ENCODE assay signal across 8 mouse cellular contexts in genomic region chr7:19668947-19669721, GRCm38 (mm10). TPM values are rescaled to one million over a fixed set of nuclear protein-coding genes. Genes with fewer than 3 reads are reported as not detected.
DNase-seq lines count a peak whose midpoint lies in the region; ATAC-seq lines count a peak whose summit lies in the region.

No protein-coding gene starts in this region.

- peak; percentile 94 for DNase-seq in Muller cell, postnatal 12 days (ENCODE audit: inconsistent ontology term)
- DNase-seq in cerebellum, adult 9-11 months, result peak; percentile 93
- DNase-seq in frontal cortex, postnatal 10 days (ENCODE audit: low spot score in 2 of 2), result peak; percentile 88 to 90
- peak; percentile 81 to 96 for DNase-seq in layer of hippocampus, postnatal 25 days (ENCODE audit: extremely low spot score in 1 of 2, low spot score in 1 of 2)
- DNase-seq in lung, postnatal 25 days (ENCODE audit: low spot score), result peak; percentile 94
- peak; percentile 97 for DNase-seq in retina, embryonic 14.5 days (ENCODE audit: low spot score)
- peak; percentile 94 for DNase-seq in thymus, postnatal 4 days

- peak overlapping the region; percentile 24; the same call in 1 of the 2 replicates for H3K9ac ChIP-seq in hindbrain, embryonic 13.5 days

- no peaks in the 10 kb centered on the region for H3K9me3 ChIP-seq in hindbrain, embryonic 13.5 days

- peak; percentile 61 for ATAC-seq in hindbrain, embryonic 13.5 days (ENCODE audit: low FRiP score)

- WGBS in hindbrain, embryonic 13.5 days, result 9% methylated on average over 10 of the region's 10 CpGs

- H3K4me2 ChIP-seq in hindbrain, embryonic 13.5 days, result peak overlapping the region; percentile 32

- H3K4me3 ChIP-seq in hindbrain, embryonic 13.5 days, result peak overlapping the region; percentile 5; the same call in 1 of the 2 replicates

- no peaks in the 10 kb centered on the region for H3K36me3 ChIP-seq in hindbrain, embryonic 13.5 days

- H3K4me1 ChIP-seq in hindbrain, embryonic 13.5 days (replicated peaks), result peaks cover 16% of the 10 kb centered on the region

- no peaks in the 10 kb centered on the region for H3K27me3 ChIP-seq in hindbrain, embryonic 13.5 days

- H3K27ac ChIP-seq in hindbrain, embryonic 13.5 days, result peak overlapping the region; percentile 62; the same call in 1 of the 2 replicates

RNA-seq across cellular contexts. Expression of gene Clptm1, which starts 4.3 kb away (rescaled TPM):
- 108 and 109 TPM in 2 replicates for polyA plus RNA-seq in hindbrain, embryonic 13.5 days (2015; fragmentation: Nextera tagmentation; extraction: Ambion mirVana)
- total RNA-seq in layer of hippocampus, postnatal 25 days (2021), result 100 to 1,000 TPM; 148 TPM

RNA-seq across cellular contexts. Expression of gene Apoc2, which starts 8.6 kb away (rescaled TPM):
- 0.56 TPM in 1 of 2 replicates, not detected in the other for polyA plus RNA-seq in hindbrain, embryonic 13.5 days (2015; fragmentation: Nextera tagmentation; extraction: Ambion mirVana)
- total RNA-seq in layer of hippocampus, postnatal 25 days (2021), result not detected

RNA-seq across cellular contexts. Expression of gene Gm44805, which starts 12.1 kb away (rescaled TPM):
- polyA plus RNA-seq in hindbrain, embryonic 13.5 days (2015; fragmentation: Nextera tagmentation; extraction: Ambion mirVana), result not detected in 2 replicates
- total RNA-seq in layer of hippocampus, postnatal 25 days (2021), result not detected

RNA-seq across cellular contexts. Expression of gene Apoc4, which starts 12.1 kb away (rescaled TPM):
- polyA plus RNA-seq in hindbrain, embryonic 13.5 days (2015; fragmentation: Nextera tagmentation; extraction: Ambion mirVana), result 0.12 TPM in 1 of 2 replicates, not detected in the other
- total RNA-seq in layer of hippocampus, postnatal 25 days (2021), result not detected

RNA-seq across cellular contexts. Expression of gene Apoc1, which starts 23.3 kb away (rescaled TPM):
- polyA plus RNA-seq in hindbrain, embryonic 13.5 days (2015; fragmentation: Nextera tagmentation; extraction: Ambion mirVana), result 2.7 and 3.8 TPM in 2 replicates
- 1 to 10 TPM; 4.8 to 7.5 TPM for total RNA-seq in layer of hippocampus, postnatal 25 days (2021)

Comparison
In these comparisons a context has a peak if more than half of its experiments do, and no peak if none do; other contexts are left out.
1. Peak in every context shown above with its lines: DNase-seq, ATAC-seq, H3K4me3 ChIP-seq and H3K27ac ChIP-seq.